Mouse (Mus musculus): Measurements from ENCODE around the gene Slc16a14.
"Not testable (repeated sequence)": the region's sequence is repeated elsewhere in the genome, so short reads cannot be mapped to it uniquely, and the experiment has no call there.

Slc16a14 gene

GRCm38 (mm10) chr1:84934503-84935333 lies at the start of gene Slc16a14:
TSS of gene Slc16a14 (minus strand) at chr1:84935134.
- in situ Hi-C loops (cut with MseI, MboI): no loop called here

GRCm38 (mm10) chr1:84961779-84962178 lies 26.8 kb upstream of the Slc16a14 start:
- in situ Hi-C loops (cut with MseI, MboI): not testable (repeated sequence)

- in situ Hi-C loops (cut with MseI, MboI): not testable (repeated sequence)
Measured at GRCm38 (mm10) chr1:84957713-84958112, 22.8 kb upstream of the Slc16a14 start.

- in situ Hi-C loops (cut with MseI, MboI): not testable (repeated sequence)
Measured at GRCm38 (mm10) chr1:84956771-84957170, 21.8 kb upstream of the Slc16a14 start.

DNA sequence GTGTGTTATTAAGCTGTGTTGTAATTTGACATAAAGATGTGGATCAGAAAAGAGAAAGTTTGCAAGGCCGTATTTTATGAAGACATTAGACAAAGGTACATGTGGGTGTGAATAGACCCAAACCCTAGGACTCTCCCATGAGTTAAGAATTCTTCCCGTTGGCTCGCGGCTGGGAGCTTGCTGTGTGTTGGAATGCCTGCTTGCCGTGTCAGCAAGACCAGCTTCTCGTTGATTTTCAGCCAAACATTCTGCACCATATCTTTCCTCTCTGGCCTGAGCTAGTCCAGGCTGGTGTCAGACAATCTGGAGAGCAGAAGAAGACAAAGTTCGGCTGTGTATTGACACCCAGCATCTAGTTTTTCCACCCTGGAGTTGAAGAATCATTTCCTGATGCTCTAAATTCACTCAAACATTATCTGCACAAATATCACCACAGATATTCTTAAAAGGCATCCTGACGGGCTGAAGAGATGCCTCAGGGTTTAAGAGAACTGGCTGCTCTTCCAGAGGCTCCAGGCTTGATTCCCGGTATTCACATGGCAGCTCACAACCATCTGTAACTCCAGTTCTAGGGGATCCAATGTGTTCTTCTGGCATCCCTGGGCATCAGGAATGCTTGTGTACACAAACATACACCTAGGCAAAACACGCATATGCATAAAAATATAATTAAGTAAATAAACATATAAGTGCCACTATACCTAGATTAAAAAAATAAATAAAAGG lies 17.7 kb upstream of the Slc16a14 start:
- in situ Hi-C loops (cut with MseI, MboI): no loop called here

DNA sequence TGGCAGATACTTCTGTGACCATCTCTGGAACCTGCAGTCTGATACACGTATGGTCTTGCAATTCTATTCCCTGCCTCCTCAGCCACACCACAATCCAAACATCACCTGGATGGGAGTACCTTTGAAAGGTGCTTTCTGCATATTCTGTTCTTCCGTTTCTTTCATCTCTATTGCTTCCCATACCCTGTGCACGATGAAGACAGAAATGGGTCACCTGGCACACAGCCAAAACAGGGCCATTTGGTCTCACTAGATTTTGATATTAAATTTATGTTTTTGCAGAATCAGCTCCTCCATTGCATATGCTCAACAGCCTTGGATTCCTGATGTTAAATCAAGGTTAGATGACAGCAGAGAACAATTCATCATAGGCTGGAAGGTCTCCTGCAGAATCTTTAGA lies 16.6 kb upstream of the Slc16a14 start:
- in situ Hi-C loops (cut with MseI, MboI): no loop called here

- in situ Hi-C loops (cut with MseI, MboI): no loop called here
Measured at GRCm38 (mm10) chr1:84947390-84947789, 12.5 kb upstream of the Slc16a14 start.

- in situ Hi-C loops (cut with MseI, MboI): no loop called here
Measured at GRCm38 (mm10) chr1:84945950-84946349, 11.0 kb upstream of the Slc16a14 start.

GRCm38 (mm10) chr1:84943549-84943948 lies 8.6 kb upstream of the Slc16a14 start:
- in situ Hi-C loops (cut with MseI, MboI): no loop called here

GRCm38 (mm10) chr1:84942666-84943065 lies 7.7 kb upstream of the Slc16a14 start:
- in situ Hi-C loops (cut with MseI, MboI): no loop called here

DNA sequence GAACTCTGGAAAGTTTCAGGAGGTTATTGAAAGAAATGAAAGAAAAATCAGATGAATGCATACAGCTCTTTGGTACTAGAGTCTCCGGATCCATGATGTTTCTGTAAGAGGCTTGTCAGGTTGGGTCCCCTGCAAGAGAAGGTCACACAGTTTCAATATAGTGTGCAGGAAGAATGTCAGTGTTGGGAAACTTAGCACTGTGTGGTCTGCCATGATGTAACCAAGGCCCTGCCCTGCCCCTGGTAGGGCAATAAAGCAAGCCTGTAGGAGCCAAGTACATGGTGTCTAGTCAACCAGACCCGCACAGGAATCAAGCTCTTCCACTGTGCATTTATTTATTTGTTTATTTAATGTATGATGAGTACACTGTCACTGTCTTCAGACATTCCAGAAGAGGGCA lies 5.4 kb upstream of the Slc16a14 start:
- in situ Hi-C loops (cut with MseI, MboI): no loop called here

- in situ Hi-C loops (cut with MseI, MboI): no loop called here
Measured at GRCm38 (mm10) chr1:84939466-84939865, 4.5 kb upstream of the Slc16a14 start.

DNA sequence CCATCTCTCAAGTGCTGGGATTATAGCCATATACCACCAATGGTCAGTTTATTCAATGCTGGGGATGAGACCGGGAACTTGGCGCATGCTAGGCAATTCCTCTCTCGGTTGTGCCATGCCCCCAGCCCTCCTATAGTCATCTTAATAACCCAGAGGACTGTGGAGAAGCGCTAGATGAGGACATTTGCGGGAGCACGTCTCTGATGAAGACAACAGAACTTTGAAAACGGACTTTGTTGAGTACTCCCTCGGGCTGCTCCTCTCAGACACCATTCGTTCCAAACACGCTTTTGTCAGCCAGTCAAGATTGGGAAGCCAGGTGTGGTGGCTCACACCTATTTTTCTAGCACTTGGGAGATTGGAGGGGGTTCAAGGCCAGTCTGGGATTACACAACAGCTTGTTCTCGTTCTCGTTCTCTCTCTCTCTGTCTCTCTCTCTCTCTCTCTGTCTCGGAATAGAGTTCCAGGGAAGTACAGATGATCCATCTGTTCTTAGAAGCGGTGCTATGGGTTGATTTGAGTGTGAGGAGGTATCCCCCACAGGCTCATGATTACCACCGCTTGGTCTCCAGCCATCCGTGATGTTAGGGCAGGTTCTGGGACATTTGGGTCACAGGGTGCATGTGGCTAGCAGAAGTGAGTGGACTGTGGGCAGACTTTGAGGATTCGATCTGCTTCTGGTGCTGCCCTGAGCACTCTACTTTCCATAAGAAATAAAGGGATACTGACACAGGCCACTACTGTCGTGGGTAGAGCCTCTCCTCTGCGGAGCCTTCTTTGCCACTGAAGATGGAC lies 2.0 kb upstream of the Slc16a14 start:
- in situ Hi-C loops (cut with MseI, MboI): no loop called here

DNA sequence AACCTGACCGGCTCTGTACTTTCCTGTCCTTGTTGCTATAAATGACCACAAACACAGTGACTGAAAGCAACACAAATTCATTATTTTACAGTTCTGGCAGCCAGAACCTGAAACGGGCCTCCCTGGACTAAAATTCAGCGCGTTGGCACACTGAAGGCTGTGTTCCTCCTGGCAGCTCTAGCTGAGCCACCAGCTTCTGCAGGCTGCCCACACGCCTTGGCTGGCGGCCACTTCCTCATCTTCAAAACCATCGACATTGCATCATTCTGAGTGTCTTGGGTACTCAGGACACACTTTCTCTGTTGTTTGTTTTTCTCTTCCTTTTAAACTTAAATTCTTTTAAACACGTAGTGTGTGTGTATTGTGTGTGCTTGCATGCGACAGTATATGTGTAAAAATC lies 734 bp upstream of the Slc16a14 start:
- in situ Hi-C loops (cut with MseI, MboI): no loop called here

- in situ Hi-C loops (cut with MseI, MboI): no loop called here
Measured at GRCm38 (mm10) chr1:84934151-84934502, 807 bp downstream of the Slc16a14 start.

DNA sequence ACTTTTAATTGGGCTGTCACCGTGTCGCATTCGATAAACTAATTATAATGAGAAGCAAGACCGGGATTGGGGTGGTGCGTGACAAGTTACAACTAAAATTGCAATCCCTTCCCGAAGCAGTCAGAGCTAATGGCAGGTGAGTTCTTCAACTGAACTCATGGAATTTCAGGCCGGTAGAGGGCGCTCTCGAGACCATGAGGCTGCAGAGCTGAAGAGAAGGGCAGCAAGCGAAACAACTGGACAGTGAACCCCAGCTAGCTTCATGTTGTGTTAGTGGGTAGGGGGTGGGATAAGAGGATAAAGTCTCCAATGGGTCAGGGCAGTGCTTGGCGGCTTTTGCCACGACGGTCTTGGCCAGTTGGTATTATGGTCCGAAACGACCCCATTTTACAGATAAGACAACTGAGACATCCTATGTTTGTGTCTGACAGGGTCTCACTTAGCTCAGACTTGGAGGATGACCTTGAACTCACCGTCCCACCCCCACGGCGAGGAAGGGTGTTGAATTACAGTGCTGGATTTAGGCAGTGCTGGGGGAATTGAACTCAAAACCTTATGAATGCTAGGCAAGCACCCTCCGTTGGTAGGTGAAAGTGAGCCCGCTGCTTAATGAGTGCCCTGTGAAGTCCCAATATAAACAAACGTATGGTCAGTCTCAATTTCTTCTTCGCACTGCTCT lies 1.3 kb downstream of the Slc16a14 start:
- in situ Hi-C loops (cut with MseI, MboI): no loop called here

GRCm38 (mm10) chr1:84925599-84925998 lies 9.3 kb downstream of the Slc16a14 start:
- in situ Hi-C loops (cut with MseI, MboI): no loop called here

- in situ Hi-C loops (cut with MseI, MboI): no loop called here
Measured at GRCm38 (mm10) chr1:84924134-84924533, 10.8 kb downstream of the Slc16a14 start.

DNA sequence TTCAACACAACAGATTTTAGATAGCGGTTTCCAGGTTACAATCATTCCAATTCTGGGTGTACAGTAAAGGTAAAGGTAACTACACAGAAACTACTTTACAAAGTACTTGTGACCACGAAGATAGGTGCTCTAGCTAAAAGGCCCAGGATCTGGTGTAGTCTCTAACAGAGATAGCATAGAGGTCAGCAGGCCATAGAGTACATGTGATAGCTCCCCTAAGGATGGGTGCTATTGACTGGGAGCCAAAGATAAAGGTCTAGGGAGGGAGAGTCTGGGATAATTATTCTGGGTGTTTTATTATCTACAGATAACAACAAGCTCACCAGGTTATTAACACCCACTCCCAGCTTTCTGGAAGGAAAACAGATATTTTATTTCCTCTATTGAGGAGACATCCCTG lies 11.5 kb downstream of the Slc16a14 start:
- in situ Hi-C loops (cut with MseI, MboI): no loop called here

DNA sequence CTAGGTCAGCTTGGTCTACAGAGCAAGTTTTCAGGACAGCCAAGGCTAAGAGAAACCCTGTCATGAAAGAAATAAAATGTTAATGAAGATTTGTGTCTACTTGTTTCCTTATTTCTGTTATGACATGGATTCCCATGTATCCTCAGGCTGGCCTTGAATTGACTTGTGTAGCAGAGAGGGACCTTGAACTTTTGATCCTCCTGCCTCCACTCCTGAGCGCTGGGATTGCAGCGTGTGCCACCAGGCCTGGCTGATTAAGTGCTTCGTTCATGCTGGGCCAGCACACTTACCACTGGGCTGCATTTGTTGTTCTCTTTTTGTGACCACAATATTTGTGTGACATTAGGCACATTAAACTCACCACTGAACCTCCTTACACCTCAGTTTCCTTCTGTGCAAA lies 16.1 kb downstream of the Slc16a14 start:
- in situ Hi-C loops (cut with MseI, MboI): no loop called here

- in situ Hi-C loops (cut with MseI, MboI): no loop called here
Measured at GRCm38 (mm10) chr1:84915010-84915409, 19.9 kb downstream of the Slc16a14 start.

DNA sequence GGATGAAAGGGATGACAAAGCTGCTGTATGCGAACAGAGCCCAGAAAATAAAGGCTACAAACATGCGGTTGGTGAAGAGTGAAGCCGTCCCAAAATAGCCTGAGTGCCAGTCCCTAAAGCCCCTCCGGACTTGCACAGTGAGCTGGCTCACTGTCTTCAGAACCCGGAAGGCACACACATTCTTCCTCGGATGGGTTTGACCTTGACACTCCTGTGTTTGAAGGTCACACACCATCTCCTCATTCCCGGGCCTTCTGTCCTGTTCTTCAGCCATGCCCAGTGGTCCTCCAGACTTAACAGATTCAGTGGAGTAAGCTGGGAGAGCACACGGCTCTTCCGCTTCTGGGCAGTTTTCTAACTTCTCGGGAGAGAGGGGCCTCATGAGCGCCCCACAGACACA lies 22.4 kb downstream of the Slc16a14 start:
- in situ Hi-C loops (cut with MseI, MboI): no loop called here
